Mouse (Mus musculus) gastrocnemius, adult 2 months (tissue): Measurements from ENCODE around the gene Wfdc2. TPM values are rescaled to one million over a fixed set of nuclear protein-coding genes. Genes with fewer than 3 reads are reported as not detected.

Source experiments
- DNase-seq: peaks from one replicate; pipeline ENCODE4 v3.0.0; 2022
- H3K27ac ChIP-seq: fragments of 200-600 bp; 2 replicates; pipeline ENCODE4 v1.8.1; 2022; ENCODE audit warnings: mild to moderate bottlenecking
- H3K4me3 ChIP-seq: fragments of 200-600 bp; 2 replicates; pipeline ENCODE4 v1.8.1; 2022; ENCODE audit warnings: mild to moderate bottlenecking, moderate library complexity
- CTCF ChIP-seq: fragments of 200-600 bp; IDR thresholded peaks from 2 replicates; pipeline ENCODE4 v1.8.1; 2022; ENCODE audit warnings: antibody characterized with exemption, mild to moderate bottlenecking, moderate library complexity
- intact Hi-C: fragments of 180-260 bp; cut with DNase I; formaldehyde crosslinking; loops from one replicate; pipeline ENCODE4 v1.15.1; 2025
- long read RNA-seq, 2 experiments: library from polyadenylated mRNA; stranded (forward); transcript quantifications; one replicate each; pipeline ENCODE4 v2.0.0; 2021
- total RNA-seq, 2 experiments: library from RNA; stranded (reverse); gene quantifications; 2 replicates each; pipeline ENCODE4 v1.2.3; 2021

The Wfdc2 gene
- not detected for total RNA-seq
- long read RNA-seq, experiment 1 = 0 reads
- long read RNA-seq, experiment 2 = 0 reads

DNA sequence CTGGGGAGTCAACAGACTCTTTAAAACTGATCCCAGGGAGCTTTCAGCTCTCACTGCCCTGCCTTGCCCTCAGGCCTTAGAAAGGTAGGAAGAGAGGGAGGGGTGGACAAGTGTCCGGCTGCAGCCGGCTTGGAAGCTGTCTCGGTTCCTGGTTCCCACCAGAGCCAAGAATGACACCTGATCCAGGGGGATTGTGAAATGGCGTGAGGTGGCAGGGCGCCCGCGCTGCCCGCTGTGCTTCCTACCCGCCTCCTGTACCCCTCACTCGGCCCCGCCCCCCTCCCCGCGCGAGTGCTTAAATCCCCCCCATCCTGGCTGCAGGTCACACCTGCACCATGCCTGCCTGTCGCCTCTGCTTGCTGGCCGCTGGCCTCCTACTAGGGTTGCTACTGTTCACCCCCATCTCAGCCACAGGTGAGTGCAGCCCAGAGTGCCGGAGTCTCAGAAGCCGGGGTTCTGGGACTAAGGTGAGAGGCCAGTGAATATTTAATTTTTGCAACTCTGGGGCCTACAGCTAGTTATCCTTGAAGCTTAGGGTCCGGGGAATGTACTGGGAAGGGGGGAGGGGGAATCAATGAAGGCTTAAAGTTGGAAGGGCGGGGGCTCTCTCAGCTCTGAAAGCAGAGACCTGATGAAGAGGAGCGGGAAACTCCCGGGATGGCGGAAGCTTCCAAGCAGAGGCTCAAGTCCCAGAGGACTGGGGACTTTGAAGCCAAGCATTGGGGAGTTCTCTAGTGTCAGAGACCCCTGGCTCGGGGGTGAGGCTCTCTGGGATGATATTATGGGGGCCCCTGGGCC lies at the start of gene Wfdc2:
TSS of gene Wfdc2 (plus strand) at position 23 of the 798 bp plus-strand sequence.
- peak; percentile 66 for DNase-seq
- intact Hi-C loops = no loop called here
- peak within 1 kb of the TSS; percentile 66 for H3K4me3 ChIP-seq
- no peak for TF ChIP-seq CTCF
- no peak within 1 kb of the TSS for H3K27ac ChIP-seq

DNA sequence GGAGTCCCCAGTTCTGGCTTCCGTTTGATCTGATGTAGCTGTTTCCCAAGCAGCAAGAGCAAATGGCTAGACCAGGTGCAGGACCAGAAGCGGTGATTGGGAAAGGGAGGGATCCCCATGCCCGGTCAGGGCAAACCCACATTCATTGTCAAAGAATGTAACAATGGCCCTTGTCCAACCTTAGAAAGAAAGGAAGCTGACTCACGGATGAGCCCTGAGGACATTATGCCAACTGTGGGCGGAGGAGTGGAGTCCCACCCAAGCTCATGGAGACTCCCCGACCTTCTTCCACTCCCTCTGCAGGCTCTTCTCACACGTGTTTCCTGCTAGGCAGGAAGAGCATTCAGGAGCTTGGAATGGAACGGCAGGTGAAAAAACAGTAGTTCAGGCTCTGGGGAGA lies 48.8 kb upstream of the Wfdc2 start:
- no peak for DNase-seq
- Histone ChIP-seq H3K4me3 (no peak overlapping the region), H3K27ac (peak overlapping the region; percentile 79)
- no peak for TF ChIP-seq CTCF
- intact Hi-C loops = no loop called here

DNA sequence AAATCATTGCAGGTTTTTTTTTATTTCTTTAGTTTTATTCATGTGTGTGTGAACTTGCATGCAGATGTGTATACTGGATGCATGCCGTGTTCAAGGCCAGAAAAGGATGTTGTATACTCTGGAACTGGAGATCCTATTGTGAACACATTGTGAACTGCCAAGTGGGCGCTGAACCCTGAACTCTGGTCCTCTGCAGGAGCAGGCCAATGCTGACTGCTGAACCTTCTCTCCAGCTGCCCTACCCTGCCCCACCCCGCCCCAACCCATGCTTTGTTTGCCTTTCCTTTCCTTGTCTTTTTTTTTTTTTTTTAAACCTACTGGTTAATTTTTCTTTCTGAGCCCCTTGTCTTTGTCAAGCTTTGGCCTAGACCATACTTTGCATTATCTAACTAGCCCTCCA lies 47.3 kb upstream of the Wfdc2 start:
- TF ChIP-seq CTCF = no peak

DNA sequence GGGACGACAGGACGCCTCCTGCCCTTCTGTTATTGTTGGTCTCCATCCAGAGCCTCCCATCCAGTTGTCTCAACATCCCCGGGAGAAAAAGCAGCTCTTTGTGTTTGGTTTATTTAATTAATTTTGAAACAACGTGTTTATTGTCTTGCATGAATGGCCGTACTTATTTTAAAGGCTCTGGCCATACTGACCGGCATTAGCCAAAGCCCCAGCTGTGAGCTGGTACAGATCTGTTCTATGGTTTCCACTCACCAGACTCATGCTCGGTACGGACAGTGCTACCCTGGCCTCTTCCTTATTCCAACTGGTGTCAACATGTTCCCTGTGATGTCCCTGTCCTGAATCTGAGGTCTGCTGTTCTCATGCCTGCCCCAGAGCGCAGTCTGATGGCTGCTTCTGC lies 46.3 kb upstream of the Wfdc2 start:
- intact Hi-C loops = loop anchor here (2.0 kb wide), 1 partner anchor 45 kb away; no protein-coding TSS in a partner anchor
- TF ChIP-seq CTCF = no peak

More for the DNA sequence above, 47.3 kb upstream of the Wfdc2 start:
- no peak for DNase-seq
- intact Hi-C loops = no loop called here
- Histone ChIP-seq H3K4me3 (no peak overlapping the region), H3K27ac (no peak overlapping the region)

GRCm38 (mm10) chr2:164516592-164516991 lies 45.6 kb upstream of the Wfdc2 start:
- Histone ChIP-seq H3K4me3 (no peak overlapping the region), H3K27ac (no peak overlapping the region)
- DNase-seq = no peak
- intact Hi-C loops = loop anchor here (2.0 kb wide), 1 partner anchor 46 kb away; no protein-coding TSS in a partner anchor
- no peak for TF ChIP-seq CTCF

More for the DNA sequence above, 46.3 kb upstream of the Wfdc2 start:
- no peak overlapping the region for H3K4me3 ChIP-seq
- no peak for DNase-seq
- no peak overlapping the region for H3K27ac ChIP-seq

DNA sequence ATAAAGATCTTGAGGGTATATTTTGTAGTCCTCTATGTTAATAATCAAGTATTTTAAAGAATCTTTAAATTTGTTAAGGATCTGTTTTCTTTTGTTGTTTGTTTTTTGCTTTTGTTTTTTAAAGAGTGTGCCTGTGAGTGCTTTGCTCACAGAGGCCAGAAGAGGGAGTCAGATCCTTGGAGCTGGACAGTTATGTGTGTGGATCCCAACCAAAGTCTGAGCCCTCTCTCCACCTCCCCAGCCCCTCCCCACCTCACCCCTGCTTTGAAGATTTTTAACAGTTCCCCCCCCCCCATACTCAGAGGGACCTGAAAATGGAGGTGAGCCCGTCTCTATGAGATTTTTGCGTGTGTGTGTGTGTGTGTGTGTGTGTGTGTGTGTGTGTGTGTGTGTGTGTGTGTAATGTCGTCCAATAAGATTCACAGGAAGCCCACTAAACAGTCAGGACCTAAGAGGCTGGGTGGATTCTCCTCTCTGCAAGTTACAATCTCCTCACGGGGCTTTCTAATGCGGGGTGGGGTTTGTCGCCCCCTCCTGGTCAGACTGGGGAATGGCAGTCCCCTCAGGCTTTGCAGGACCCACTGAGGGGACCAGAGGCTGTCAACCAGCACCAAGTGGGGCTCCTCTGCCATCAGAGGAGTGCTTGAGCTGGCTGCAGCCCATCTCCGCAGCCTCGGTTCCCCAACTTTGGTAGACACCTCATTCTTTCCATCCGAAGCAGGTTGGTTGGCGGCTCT lies 44.6 kb upstream of the Wfdc2 start:
- intact Hi-C loops = loop anchor here (2.0 kb wide), 2 partner anchors 47 to 101 kb away; no protein-coding TSS in a partner anchor
- Histone ChIP-seq H3K4me3 (no peak overlapping the region), H3K27ac (no peak overlapping the region)
- TF ChIP-seq CTCF = peak; percentile 96
- DNase-seq = peak; percentile 65

DNA sequence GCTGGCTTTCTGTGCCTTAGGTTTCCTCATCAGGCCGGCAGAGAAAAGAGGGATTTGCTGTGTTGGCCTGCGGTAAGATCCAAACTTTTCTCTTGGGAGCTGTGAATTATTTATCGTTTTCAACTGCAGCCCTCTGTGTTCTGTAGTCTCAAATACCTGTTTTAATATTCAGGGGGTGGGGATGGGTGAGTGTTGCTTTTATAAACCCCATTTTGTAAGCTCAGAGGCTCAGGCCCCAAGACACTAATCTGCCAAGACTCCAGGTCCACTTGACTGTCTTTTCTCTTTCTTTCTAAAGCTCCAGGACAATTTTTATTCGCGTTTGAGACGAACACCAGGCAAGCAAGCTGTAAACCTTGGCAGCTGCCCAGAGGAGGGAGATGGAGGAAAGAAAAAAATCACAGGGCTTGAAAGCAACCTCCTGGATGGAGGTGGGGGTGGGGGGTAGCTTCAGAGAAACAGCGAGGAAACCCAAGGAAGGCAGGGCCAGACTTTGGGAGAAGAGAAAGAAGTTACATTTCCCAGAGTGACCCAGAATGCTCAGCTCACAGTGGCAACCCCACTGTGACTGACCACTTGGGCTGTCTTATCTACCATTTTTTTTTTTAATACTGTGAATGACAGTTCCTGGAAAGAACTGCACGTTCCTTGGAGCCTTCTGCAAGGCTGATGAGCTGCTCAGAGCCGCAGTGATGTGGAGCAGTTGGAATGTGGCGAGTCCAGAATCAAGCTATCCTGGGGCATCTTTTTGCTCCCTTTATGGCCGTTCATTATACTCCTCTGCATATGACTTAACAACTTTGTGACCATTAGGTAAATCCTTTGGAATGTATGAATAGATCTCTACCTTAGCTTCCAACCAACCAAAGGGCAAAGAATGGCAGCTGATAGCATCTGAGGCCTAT lies 43.7 kb upstream of the Wfdc2 start:
- Histone ChIP-seq H3K27ac (no peak overlapping the region), H3K4me3 (no peak overlapping the region)
- no peak for DNase-seq
- intact Hi-C loops = loop anchor here (2.0 kb wide), 1 partner anchor 102 kb away; no protein-coding TSS in a partner anchor
- no peak for TF ChIP-seq CTCF

- intact Hi-C loops = loop anchor here (2.0 kb wide), 1 partner anchor 102 kb away; no protein-coding TSS in a partner anchor
These were observed 43.1 kb upstream of the Wfdc2 start for GRCm38 (mm10) chr2:164519171-164519526.

DNA sequence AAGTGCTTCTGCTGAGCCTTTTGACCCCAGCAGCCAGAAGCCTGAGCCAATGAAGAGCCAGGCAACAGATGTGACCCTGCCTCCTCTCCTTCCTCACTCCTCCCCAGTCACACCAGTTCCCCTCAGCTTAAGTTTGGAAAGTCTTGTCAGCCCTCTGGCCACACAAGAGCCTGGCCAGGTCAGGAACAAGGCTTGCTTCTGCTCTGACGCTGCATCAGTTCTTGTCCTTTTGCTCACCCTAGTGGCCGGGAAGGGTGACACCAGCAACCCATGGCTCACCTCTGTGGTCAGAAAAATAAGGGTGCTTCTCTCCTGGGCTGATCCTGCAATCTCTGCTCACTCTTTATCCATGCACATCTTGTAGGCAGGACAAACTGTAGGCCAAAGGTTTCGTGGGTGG lies 41.4 kb upstream of the Wfdc2 start:
- Histone ChIP-seq H3K4me3 (no peak overlapping the region), H3K27ac (no peak overlapping the region)
- intact Hi-C loops = loop anchor here (5.0 kb wide), 1 partner anchor 118 kb away; the partner anchor contains the start of gene Rbpjl
- peak; percentile 79 for TF ChIP-seq CTCF
- peak; percentile 66 for DNase-seq

More at GRCm38 (mm10) chr2:164519171-164519526, 43.1 kb upstream of the Wfdc2 start:
- no peak overlapping the region for H3K27ac ChIP-seq
- no peak overlapping the region for H3K4me3 ChIP-seq
- DNase-seq = no peak
- TF ChIP-seq CTCF = no peak

- DNase-seq = no peak
- no peak for TF ChIP-seq CTCF
- Histone ChIP-seq H3K27ac (no peak overlapping the region), H3K4me3 (no peak overlapping the region)
- intact Hi-C loops = loop anchor here (5.0 kb wide), 1 partner anchor 120 kb away; the partner anchor contains the start of gene Rbpjl
These were observed 40.4 kb upstream of the Wfdc2 start for GRCm38 (mm10) chr2:164521841-164522240.

DNA sequence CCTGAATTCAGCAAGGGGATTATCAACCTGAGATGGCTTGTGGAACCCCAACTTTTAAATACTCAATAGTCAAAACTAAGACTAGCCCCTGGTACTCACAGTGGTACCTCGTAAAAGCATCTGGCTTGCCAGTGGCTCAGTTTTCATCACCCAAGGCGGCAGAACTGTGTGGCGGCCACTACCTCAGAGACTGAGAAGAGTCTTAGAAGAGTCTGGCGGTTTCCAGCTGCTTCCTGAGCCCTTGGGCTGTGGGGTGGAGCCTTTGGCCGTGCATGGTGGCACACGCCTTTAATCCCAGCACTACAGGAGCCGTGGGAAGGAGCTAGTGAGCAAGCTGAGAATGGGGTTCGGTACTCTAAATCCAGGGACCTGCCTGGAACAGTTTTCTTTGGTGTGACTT lies 39.9 kb upstream of the Wfdc2 start:
- no peak for DNase-seq
- intact Hi-C loops = loop anchor here (5.0 kb wide), 1 partner anchor 120 kb away; the partner anchor contains the start of gene Rbpjl
- no peak for TF ChIP-seq CTCF
- Histone ChIP-seq H3K27ac (no peak overlapping the region), H3K4me3 (no peak overlapping the region)
